Mouse (Mus musculus): ENCODE measurements around the gene Ndufb5. TPM values are rescaled to one million over a fixed set of nuclear protein-coding genes. Genes with fewer than 3 reads are reported as not detected.
"Not testable (repeated sequence)": the region's sequence is repeated elsewhere in the genome, so short reads cannot be mapped to it uniquely, and the experiment has no call there.

The Ndufb5 gene
- polyA plus RNA-seq, 1 experiment from 2014 or later = 309 TPM

DNA sequence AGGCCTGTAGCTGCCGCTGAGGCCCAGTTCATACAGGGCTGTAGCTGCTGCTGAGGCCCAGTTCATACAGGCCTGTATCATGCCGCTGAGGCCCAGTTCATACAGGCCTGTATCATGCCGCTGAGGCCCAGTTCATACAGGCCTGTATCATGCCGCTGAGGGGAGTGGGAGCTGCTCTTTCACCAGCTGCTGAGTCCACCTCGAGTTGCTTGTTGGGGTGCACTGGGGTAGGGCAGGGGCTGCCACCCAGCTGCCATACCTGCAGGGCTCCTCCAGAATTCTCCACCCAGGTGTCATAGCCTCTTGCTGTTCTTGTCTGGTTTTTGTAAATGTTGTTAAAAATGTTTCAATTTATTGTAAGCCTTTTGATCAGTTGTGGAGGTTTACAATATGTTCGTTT, 19.4 kb upstream of the Ndufb5 start:
- H3K36me3 ChIP-seq (ENCODE audit: control insufficient read depth, insufficient read depth, low read length) = peaks cover 47% of the 10 kb centered on the region
- 96% methylated on average over 6 of the region's 6 CpGs for WGBS
- H3K4me2 ChIP-seq; ATAC-seq (ENCODE audit: low FRiP score); H3K27ac ChIP-seq (ENCODE audit: low read depth, low read length); H3K4me3 ChIP-seq (ENCODE audit: low read depth, low read length); H3K27me3 ChIP-seq (ENCODE audit: control insufficient read depth, insufficient read depth, low read length); H3K4me1 ChIP-seq (ENCODE audit: control insufficient read depth, insufficient read depth, low read length); H3K9me3 ChIP-seq (ENCODE audit: control insufficient read depth, low read length); H3K9ac ChIP-seq (ENCODE audit: low read length): not testable (repeated sequence)
- peak; percentile 69 for DNase-seq (ENCODE audit: low spot score, missing footprints)

DNA sequence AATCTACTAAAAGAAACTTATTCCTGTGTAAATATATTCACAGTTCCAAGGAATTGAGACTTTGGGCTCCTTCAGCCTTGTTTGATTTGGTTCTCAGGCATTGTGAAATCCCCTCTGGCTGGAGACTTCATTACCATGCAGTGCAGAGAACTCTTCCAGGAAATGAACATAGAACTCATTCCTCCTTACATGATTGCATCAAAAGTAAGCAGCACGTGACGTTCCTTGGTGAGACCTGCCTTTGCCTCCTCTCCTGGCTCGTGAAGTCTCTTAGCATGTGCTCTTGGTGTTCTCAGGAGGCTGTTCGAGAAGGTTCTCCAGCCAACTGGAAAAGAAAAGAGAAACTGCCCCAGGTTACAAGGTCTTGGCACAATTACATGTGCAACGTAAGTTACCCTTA, 18.5 kb upstream of the Ndufb5 start:
- DNase-seq (ENCODE audit: low spot score, missing footprints) = peak; percentile 65
- Histone ChIP-seq H3K27ac (ENCODE audit: low read depth, low read length) (no peak overlapping the region), H3K4me2 (no peak overlapping the region), H3K9ac (ENCODE audit: low read length) (no peak overlapping the region), H3K36me3 (ENCODE audit: control insufficient read depth, insufficient read depth, low read length) (peaks cover 46% of the 10 kb centered on the region), H3K4me3 (ENCODE audit: low read depth, low read length) (no peak overlapping the region), H3K27me3 (ENCODE audit: control insufficient read depth, insufficient read depth, low read length) (no peaks in the 10 kb centered on the region), H3K9me3 (ENCODE audit: control insufficient read depth, low read length) (no peaks in the 10 kb centered on the region), H3K4me1 (ENCODE audit: control insufficient read depth, insufficient read depth, low read length) (no peaks in the 10 kb centered on the region)
- no peak for ATAC-seq (ENCODE audit: low FRiP score)
- 94% methylated on average over 5 of the region's 5 CpGs for WGBS

- Histone ChIP-seq H3K27me3 (ENCODE audit: control insufficient read depth, insufficient read depth, low read length) (no peaks in the 10 kb centered on the region), H3K4me3 (ENCODE audit: low read depth, low read length) (no peak overlapping the region), H3K9ac (ENCODE audit: low read length) (no peak overlapping the region), H3K9me3 (ENCODE audit: control insufficient read depth, low read length) (no peaks in the 10 kb centered on the region), H3K36me3 (ENCODE audit: control insufficient read depth, insufficient read depth, low read length) (peaks cover 51% of the 10 kb centered on the region), H3K27ac (ENCODE audit: low read depth, low read length) (no peak overlapping the region), H3K4me2 (no peak overlapping the region), H3K4me1 (ENCODE audit: control insufficient read depth, insufficient read depth, low read length) (no peaks in the 10 kb centered on the region)
- DNase-seq (ENCODE audit: low spot score, missing footprints) = peak; percentile 78
- no peak for ATAC-seq (ENCODE audit: low FRiP score)
- 96% methylated on average over 7 of the region's 7 CpGs for WGBS
Measured at GRCm38 (mm10) chr3:32724191-32724590, 12.6 kb upstream of the Ndufb5 start.

GRCm38 (mm10) chr3:32725951-32726350, 10.8 kb upstream of the Ndufb5 start:
- peak; percentile 80 for DNase-seq (ENCODE audit: low spot score, missing footprints)
- Histone ChIP-seq H3K27me3 (ENCODE audit: control insufficient read depth, insufficient read depth, low read length) (no peaks in the 10 kb centered on the region), H3K4me2 (no peak overlapping the region), H3K4me1 (ENCODE audit: control insufficient read depth, insufficient read depth, low read length) (no peaks in the 10 kb centered on the region), H3K9me3 (ENCODE audit: control insufficient read depth, low read length) (no peaks in the 10 kb centered on the region), H3K9ac (ENCODE audit: low read length) (no peak overlapping the region), H3K27ac (ENCODE audit: low read depth, low read length) (no peak overlapping the region), H3K36me3 (ENCODE audit: control insufficient read depth, insufficient read depth, low read length) (peaks cover 50% of the 10 kb centered on the region), H3K4me3 (ENCODE audit: low read depth, low read length) (no peak overlapping the region)
- 92% methylated on average over 5 of the region's 5 CpGs for WGBS
- no peak for ATAC-seq (ENCODE audit: low FRiP score)

DNA sequence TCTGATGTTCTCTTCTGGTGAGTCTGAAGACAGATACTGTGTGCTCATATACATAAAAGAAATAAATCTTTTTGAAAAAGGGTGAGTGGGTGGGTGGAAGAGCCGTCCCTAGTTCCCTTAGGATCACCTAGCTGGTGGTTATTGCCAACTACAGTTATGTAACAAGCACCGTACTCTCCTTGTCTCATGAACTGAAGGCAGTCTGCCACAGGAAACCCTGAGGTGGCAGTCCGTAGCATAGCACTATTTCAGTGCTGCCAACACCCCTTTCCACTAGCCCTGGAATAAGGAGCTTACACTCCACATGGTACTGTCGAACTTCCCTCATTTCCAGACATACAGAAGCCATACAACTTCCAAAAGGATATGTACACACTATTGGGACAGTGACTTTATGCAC, 8.9 kb upstream of the Ndufb5 start:
- no peaks in the 10 kb centered on the region for H3K4me1 ChIP-seq (ENCODE audit: control insufficient read depth, insufficient read depth, low read length)
- DNase-seq (ENCODE audit: low spot score, missing footprints) (peak; percentile 77), ATAC-seq (ENCODE audit: low FRiP score) (no peak)
- no peak overlapping the region for H3K9ac ChIP-seq (ENCODE audit: low read length)
- H3K27ac ChIP-seq (ENCODE audit: low read depth, low read length) = no peak overlapping the region
- H3K4me3 ChIP-seq (ENCODE audit: low read depth, low read length) = no peak overlapping the region
- WGBS = 87% methylated on average over 4 of the region's 4 CpGs
- peaks cover 45% of the 10 kb centered on the region for H3K36me3 ChIP-seq (ENCODE audit: control insufficient read depth, insufficient read depth, low read length)
- H3K4me2 ChIP-seq = no peak overlapping the region
- no peaks in the 10 kb centered on the region for H3K9me3 ChIP-seq (ENCODE audit: control insufficient read depth, low read length)
- H3K27me3 ChIP-seq (ENCODE audit: control insufficient read depth, insufficient read depth, low read length) = no peaks in the 10 kb centered on the region

DNA sequence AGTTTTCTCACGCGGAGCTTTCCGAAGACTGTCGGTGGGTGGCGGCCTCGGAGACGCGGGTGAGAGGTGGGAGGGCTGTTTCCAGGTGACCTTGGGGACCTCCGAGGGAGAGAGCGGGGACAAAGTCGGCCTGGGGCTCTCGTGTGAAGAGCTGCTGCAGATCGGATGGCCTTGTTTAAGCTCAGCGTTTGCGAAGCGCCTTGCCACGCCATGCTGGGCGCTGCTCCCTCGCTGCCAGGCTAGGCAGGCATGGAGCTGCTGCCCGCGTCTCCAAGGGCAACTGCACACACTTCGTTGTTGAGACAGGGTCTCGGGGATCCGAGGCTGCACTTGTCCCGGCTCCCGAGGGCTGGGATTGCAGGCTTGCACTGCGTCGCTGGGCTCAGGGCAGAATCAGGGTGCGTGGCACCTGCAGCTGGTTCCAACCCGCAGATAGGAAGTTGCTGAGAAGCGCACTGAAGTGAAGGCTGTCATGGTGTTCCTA, 424 bp downstream of the Ndufb5 start, which contains the start of gene Mrpl47:
Mrpl47 (minus strand) TSS at position 434 of the 484 bp plus-strand sequence.
- under 1% methylated on average over 31 of the region's 31 CpGs for whole genome bisulfite sequencing

DNA sequence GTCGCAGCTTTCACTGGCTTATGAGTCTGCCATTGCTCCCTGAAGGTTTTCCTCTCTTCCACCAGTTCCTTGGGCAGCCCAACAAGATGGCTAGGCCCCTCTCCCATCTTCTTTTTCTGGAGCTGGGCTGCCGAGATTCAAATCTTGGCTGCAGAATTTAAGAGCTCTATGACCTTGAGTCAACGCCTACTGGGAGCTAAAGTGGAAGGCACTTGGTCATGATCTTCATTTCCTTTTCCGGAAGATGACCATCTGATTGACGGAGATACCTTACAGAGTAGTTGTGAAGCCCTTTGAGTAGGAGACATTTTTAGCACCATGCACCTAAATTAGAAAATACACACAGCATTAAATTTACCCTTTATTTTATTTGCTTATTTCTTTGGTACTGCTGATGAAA, 1.8 kb downstream of the Ndufb5 start:
- Histone ChIP-seq H3K9ac (ENCODE audit: low read length) (no peak overlapping the region), H3K4me3 (ENCODE audit: low read depth, low read length) (no peak overlapping the region), H3K36me3 (ENCODE audit: control insufficient read depth, insufficient read depth, low read length) (peaks cover 5% of the 10 kb centered on the region; the same call in 1 of the 2 replicates), H3K4me2 (no peak overlapping the region), H3K27ac (ENCODE audit: low read depth, low read length) (no peak overlapping the region), H3K27me3 (ENCODE audit: control insufficient read depth, insufficient read depth, low read length) (no peaks in the 10 kb centered on the region), H3K4me1 (ENCODE audit: control insufficient read depth, insufficient read depth, low read length) (peaks cover 20% of the 10 kb centered on the region), H3K9me3 (ENCODE audit: control insufficient read depth, low read length) (no peaks in the 10 kb centered on the region)
- DNase-seq (ENCODE audit: low spot score, missing footprints) = peak; percentile 41
- 92% methylated on average over 5 of the region's 5 CpGs for WGBS
- ATAC-seq (ENCODE audit: low FRiP score) = no peak

More for the DNA sequence above, 424 bp downstream of the Ndufb5 start, which contains the start of gene Mrpl47:
- Histone ChIP-seq H3K36me3 (ENCODE audit: control insufficient read depth, insufficient read depth, low read length) (peaks cover 7% of the 10 kb centered on the region; the same call in 1 of the 2 replicates), H3K4me2 (peak within 1 kb of the TSS; percentile 80), H3K9me3 (ENCODE audit: control insufficient read depth, low read length) (no peaks in the 10 kb centered on the region), H3K9ac (ENCODE audit: low read length) (peak within 1 kb of the TSS; percentile 83), H3K27ac (ENCODE audit: low read depth, low read length) (peak within 1 kb of the TSS; percentile 78), H3K4me1 (ENCODE audit: control insufficient read depth, insufficient read depth, low read length) (peaks cover 20% of the 10 kb centered on the region), H3K27me3 (ENCODE audit: control insufficient read depth, insufficient read depth, low read length) (no peaks in the 10 kb centered on the region), H3K4me3 (ENCODE audit: low read depth, low read length) (peak within 1 kb of the TSS; percentile 89)
- DNase-seq (ENCODE audit: low spot score, missing footprints) = no peak
- ATAC-seq (ENCODE audit: low FRiP score) = peak; percentile 76

DNA sequence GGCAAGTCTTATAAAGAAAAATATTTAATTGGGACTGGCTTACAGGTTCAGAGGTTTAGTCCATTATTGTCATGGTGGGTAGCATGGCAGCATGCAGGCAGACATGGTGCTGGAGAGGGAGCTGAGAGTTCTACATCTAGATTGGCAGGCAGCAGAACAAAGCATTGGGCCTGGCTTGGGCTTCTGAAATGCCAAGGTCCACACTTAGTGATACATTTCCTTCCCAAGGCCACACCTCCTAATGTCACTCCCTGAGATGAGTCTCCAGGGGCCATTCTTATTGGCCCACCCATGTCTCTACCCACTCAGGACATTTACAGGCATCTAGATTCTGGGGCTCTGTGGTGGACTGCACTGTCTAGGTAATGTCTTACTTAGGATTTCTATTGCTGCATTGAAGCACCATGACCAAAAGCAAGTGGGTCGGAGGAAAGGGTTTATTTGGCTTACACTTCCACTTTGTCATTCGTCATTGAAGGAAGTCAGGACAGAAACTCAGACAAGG, 5.5 kb downstream of the Ndufb5 start:
- DNase-seq (ENCODE audit: low spot score, missing footprints) = no peak
- peaks cover 12% of the 10 kb centered on the region for H3K4me1 ChIP-seq (ENCODE audit: control insufficient read depth, insufficient read depth, low read length)
- WGBS = 85% methylated on average over 2 of the region's 2 CpGs
- peaks cover 8% of the 10 kb centered on the region for H3K36me3 ChIP-seq (ENCODE audit: control insufficient read depth, insufficient read depth, low read length)
- no peaks in the 10 kb centered on the region for H3K9me3 ChIP-seq (ENCODE audit: control insufficient read depth, low read length)
- H3K4me2 ChIP-seq = no peak overlapping the region
- no peak overlapping the region for H3K9ac ChIP-seq (ENCODE audit: low read length)
- H3K27me3 ChIP-seq (ENCODE audit: control insufficient read depth, insufficient read depth, low read length) = no peaks in the 10 kb centered on the region
- no peak for ATAC-seq (ENCODE audit: low FRiP score)
- no peak overlapping the region for H3K4me3 ChIP-seq (ENCODE audit: low read depth, low read length)
- H3K27ac ChIP-seq (ENCODE audit: low read depth, low read length) = no peak overlapping the region

- no peak overlapping the region for H3K27ac ChIP-seq (ENCODE audit: low read depth, low read length)
- H3K9ac ChIP-seq (ENCODE audit: low read length) = no peak overlapping the region
- 97% methylated on average over 6 of the region's 6 CpGs for WGBS
- ATAC-seq (ENCODE audit: low FRiP score) (no peak), DNase-seq (ENCODE audit: low spot score, missing footprints) (no peak)
- peaks cover 10% of the 10 kb centered on the region for H3K36me3 ChIP-seq (ENCODE audit: control insufficient read depth, insufficient read depth, low read length)
- H3K4me1 ChIP-seq (ENCODE audit: control insufficient read depth, insufficient read depth, low read length) = no peaks in the 10 kb centered on the region
- no peak overlapping the region for H3K4me2 ChIP-seq
- no peak overlapping the region for H3K4me3 ChIP-seq (ENCODE audit: low read depth, low read length)
- no peaks in the 10 kb centered on the region for H3K27me3 ChIP-seq (ENCODE audit: control insufficient read depth, insufficient read depth, low read length)
- no peaks in the 10 kb centered on the region for H3K9me3 ChIP-seq (ENCODE audit: control insufficient read depth, low read length)
Measured at GRCm38 (mm10) chr3:32745001-32745400, 8.2 kb downstream of the Ndufb5 start.

All from midbrain, embryonic 11.5 days (tissue).